Mouse (Mus musculus): ENCODE measurements around the gene Top3a. TPM values are rescaled to one million over a fixed set of nuclear protein-coding genes. Genes with fewer than 3 reads are reported as not detected.

Gene Top3a
- polyA plus RNA-seq, 1 experiment, result 20.4 TPM

DNA sequence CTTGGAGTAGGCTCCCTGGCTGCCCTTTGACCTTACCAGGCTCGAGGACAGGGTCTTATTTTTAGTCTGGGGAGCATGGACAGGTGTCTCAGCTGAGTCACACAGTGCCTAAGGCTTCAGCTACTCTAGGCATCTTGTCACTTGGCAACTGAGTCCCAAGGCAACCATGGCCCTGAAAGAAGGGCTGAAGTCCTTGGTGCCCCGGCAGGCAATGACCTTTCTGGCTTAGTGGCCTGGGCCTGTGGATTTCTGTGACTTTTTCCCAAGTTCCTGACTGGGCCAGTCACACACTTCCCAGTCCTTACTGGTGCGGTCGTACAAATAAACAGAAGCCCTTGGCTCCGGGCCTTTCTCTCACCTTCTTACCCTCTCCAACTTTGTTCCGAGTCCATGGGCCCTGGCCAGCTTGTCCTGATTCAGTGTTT, 47.9 kb downstream of the Top3a start:
- no peak overlapping the region for H3K4me3 ChIP-seq (ENCODE audit: low read depth, low read length)
- H3K27ac ChIP-seq (ENCODE audit: insufficient read depth, low read length), result no peak overlapping the region
- TF ChIP-seq POLR2A (IDR thresholded peaks at IDR 0.05; ENCODE audit: insufficient read depth, low read length) (no peak), CTCF (IDR thresholded peaks at IDR 0.05; ENCODE audit: low read depth, low read length) (no peak), EP300 (IDR thresholded peaks at IDR 0.05; ENCODE audit: insufficient read depth, low read depth, low read length) (no peak)
- no peak overlapping the region for H3K9ac ChIP-seq (ENCODE audit: low read depth, poor library complexity, severe bottlenecking)
- no peaks in the 10 kb centered on the region for H3K4me1 ChIP-seq (ENCODE audit: control insufficient read depth, insufficient read depth, low read length)
- no peaks in the 10 kb centered on the region for H3K9me3 ChIP-seq (replicated peaks; ENCODE audit: control insufficient read depth, insufficient read depth, low read length, poor library complexity, severe bottlenecking)
- no peaks in the 10 kb centered on the region for H3K36me3 ChIP-seq (ENCODE audit: control insufficient read depth, insufficient read depth, low read length, poor library complexity, severe bottlenecking)
- no peaks in the 10 kb centered on the region for H3K27me3 ChIP-seq (ENCODE audit: control insufficient read depth, insufficient read depth, low read length, poor library complexity, severe bottlenecking)

DNA sequence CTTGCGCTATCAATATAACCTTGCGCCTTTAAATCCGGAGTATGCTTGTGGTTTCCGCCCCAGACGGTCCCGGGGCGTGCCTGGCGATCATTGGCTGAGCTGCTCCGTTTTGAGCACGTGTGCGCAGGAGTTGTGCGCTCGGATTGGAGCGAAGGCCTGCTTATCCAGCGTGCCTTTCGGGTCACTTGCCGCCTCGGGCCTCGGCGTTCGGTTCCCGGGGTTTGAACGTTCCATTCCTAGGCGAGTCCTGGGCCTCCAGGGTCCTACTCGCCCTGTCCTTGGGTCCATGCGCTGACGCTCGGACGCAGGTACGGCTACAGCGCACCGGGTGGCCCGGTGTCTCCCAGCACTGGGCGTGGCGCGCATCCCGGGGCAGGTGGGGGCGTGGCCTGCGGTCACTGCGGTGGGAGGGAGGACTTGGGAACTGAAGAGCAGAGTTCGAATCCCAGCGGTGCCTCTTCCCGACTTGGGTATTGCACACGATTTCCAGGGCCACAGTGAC, 48.9 kb downstream of the Top3a start, which contains the start of gene Mief2:
Gene Mief2, plus strand, starts transcription at position 139 of the 502 bp plus-strand sequence.
- H3K9me3 ChIP-seq (replicated peaks; ENCODE audit: control insufficient read depth, insufficient read depth, low read length, poor library complexity, severe bottlenecking), result no peaks in the 10 kb centered on the region
- peak within 1 kb of the TSS; percentile 8; the same call in 1 of the 2 replicates for H3K27ac ChIP-seq (ENCODE audit: insufficient read depth, low read length)
- TF ChIP-seq POLR2A (IDR thresholded peaks at IDR 0.05; ENCODE audit: insufficient read depth, low read length) (no peak), EP300 (IDR thresholded peaks at IDR 0.05; ENCODE audit: insufficient read depth, low read depth, low read length) (no peak), CTCF (IDR thresholded peaks at IDR 0.05; ENCODE audit: low read depth, low read length) (no peak)
- H3K27me3 ChIP-seq (ENCODE audit: control insufficient read depth, insufficient read depth, low read length, poor library complexity, severe bottlenecking), result no peaks in the 10 kb centered on the region
- H3K36me3 ChIP-seq (ENCODE audit: control insufficient read depth, insufficient read depth, low read length, poor library complexity, severe bottlenecking), result no peaks in the 10 kb centered on the region
- H3K9ac ChIP-seq (ENCODE audit: low read depth, poor library complexity, severe bottlenecking), result peak within 1 kb of the TSS; percentile 82
- H3K4me1 ChIP-seq (ENCODE audit: control insufficient read depth, insufficient read depth, low read length), result no peaks in the 10 kb centered on the region
- peak within 1 kb of the TSS; percentile 64 for H3K4me3 ChIP-seq (ENCODE audit: low read depth, low read length)

DNA sequence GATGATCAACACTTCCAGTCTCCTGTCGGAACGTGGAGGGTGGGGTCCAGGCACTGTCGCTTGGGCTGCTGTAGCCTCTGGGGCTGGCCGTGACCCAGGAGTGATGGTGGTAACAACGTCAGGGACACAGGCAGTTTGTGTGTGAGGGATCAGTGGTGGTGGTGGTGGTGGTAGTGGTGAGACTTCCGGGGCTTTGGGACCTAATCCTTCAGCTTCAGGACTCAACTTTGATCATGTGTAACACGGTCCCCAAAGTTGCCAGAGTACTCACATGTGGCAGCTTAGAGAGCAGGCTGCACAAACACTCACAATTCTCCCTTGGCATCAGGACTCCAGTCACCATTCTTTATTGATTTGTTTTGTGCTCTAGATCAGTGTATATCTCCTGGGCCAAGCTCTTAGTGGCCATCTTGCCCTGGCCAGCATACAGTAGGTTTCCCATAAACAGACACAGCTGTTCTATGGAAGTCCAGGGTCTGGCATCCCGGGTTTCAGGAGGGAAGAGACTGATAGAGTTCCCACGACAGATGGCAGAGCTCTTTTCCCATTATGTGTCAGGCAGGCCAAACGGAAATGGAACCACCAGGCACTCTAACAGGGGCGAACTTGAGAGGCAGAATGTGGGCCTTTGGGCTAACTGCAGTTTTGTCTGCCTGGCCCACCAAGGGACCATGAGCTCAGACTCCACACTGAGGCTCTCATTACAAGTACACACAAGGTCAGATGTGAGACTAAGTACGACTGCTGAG, 49.6 kb downstream of the Top3a start:
- H3K27me3 ChIP-seq (ENCODE audit: control insufficient read depth, insufficient read depth, low read length, poor library complexity, severe bottlenecking), result no peaks in the 10 kb centered on the region
- no peaks in the 10 kb centered on the region for H3K4me1 ChIP-seq (ENCODE audit: control insufficient read depth, insufficient read depth, low read length)
- no peaks in the 10 kb centered on the region for H3K36me3 ChIP-seq (ENCODE audit: control insufficient read depth, insufficient read depth, low read length, poor library complexity, severe bottlenecking)
- peak overlapping the region; percentile 82 for H3K9ac ChIP-seq (ENCODE audit: low read depth, poor library complexity, severe bottlenecking)
- H3K9me3 ChIP-seq (replicated peaks; ENCODE audit: control insufficient read depth, insufficient read depth, low read length, poor library complexity, severe bottlenecking), result no peaks in the 10 kb centered on the region
- TF ChIP-seq EP300 (IDR thresholded peaks at IDR 0.05; ENCODE audit: insufficient read depth, low read depth, low read length), result no peak
- TF ChIP-seq CTCF (IDR thresholded peaks at IDR 0.05; ENCODE audit: low read depth, low read length), result no peak
- TF ChIP-seq POLR2A (IDR thresholded peaks at IDR 0.05; ENCODE audit: insufficient read depth, low read length), result no peak
- H3K4me3 ChIP-seq (ENCODE audit: low read depth, low read length), result peak overlapping the region; percentile 42
- H3K27ac ChIP-seq (ENCODE audit: insufficient read depth, low read length), result no peak overlapping the region

DNA sequence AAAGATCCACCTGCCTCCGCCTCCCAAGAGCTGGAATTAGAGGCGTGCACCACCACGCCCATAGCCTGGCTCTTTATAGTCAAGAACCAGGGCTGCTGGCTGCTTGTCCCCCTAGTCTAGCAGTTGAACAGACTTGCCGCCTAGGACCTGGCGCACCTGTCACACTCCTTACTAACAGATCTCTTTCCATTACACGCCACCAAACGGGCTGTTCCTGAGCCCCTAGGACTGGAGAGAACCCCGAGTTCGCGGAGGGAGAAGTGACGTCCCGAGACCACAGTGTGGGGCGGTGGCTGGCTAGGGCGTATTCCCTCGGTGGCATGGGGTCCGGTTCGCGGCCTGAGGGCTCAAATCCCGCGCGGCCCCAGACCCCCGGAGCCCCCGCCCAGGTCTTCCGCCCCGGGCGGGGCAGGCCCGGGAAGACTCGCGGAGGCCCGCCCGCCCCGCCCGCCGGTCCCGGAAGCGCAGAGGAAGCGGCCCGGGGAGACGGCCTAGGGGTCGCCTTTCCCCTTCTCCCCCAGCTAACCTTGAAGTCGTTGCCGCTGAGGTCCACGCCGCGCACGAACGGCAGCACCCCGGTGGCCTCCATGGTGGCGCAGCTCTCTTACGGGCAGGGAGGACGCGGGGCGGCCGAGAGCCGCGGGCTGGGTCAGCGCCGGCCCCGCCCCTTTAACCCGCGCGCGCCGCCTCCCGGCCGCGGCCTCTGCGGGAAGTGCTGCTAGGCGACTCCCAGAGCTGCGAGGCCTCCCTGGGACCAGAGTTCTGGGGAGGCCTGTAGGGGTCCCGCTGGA, 50.4 kb downstream of the Top3a start, which contains the start of gene Flii:
Gene Flii, minus strand, starts transcription at position 663 of the 791 bp plus-strand sequence.
- H3K9ac ChIP-seq (ENCODE audit: low read depth, poor library complexity, severe bottlenecking), result peak within 1 kb of the TSS; percentile 82
- peak within 1 kb of the TSS; percentile 82 for H3K4me3 ChIP-seq (ENCODE audit: low read depth, low read length)
- H3K36me3 ChIP-seq (ENCODE audit: control insufficient read depth, insufficient read depth, low read length, poor library complexity, severe bottlenecking), result no peaks in the 10 kb centered on the region
- no peak within 1 kb of the TSS for H3K27ac ChIP-seq (ENCODE audit: insufficient read depth, low read length)
- no peaks in the 10 kb centered on the region for H3K4me1 ChIP-seq (ENCODE audit: control insufficient read depth, insufficient read depth, low read length)
- no peaks in the 10 kb centered on the region for H3K9me3 ChIP-seq (replicated peaks; ENCODE audit: control insufficient read depth, insufficient read depth, low read length, poor library complexity, severe bottlenecking)
- no peaks in the 10 kb centered on the region for H3K27me3 ChIP-seq (ENCODE audit: control insufficient read depth, insufficient read depth, low read length, poor library complexity, severe bottlenecking)
- TF ChIP-seq CTCF (IDR thresholded peaks at IDR 0.05; ENCODE audit: low read depth, low read length) (no peak), POLR2A (IDR thresholded peaks at IDR 0.05; ENCODE audit: insufficient read depth, low read length) (no peak), EP300 (IDR thresholded peaks at IDR 0.05; ENCODE audit: insufficient read depth, low read depth, low read length) (no peak)

DNA sequence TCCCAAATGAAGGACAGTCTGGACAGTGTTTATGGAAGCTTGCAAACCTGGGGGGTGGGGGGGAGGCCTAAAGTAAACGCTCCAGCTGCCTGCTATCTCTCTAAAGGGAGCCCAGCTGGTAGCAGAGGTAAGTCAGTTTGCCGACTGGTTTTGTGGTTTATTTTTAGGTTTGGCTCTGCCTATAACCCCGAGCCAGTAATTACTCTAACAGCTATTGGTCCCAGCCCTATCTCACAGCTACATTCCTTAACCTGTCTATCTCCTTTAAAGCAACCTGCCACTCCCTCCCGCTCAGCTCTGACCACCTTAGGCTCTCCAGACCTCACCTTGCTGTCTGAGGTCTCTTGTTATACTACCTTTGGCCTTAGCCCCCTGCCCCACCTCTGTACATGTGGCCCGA, 57.9 kb downstream of the Top3a start:
- H3K27ac ChIP-seq (ENCODE audit: insufficient read depth, low read length), result no peak overlapping the region
- H3K36me3 ChIP-seq (ENCODE audit: control insufficient read depth, insufficient read depth, low read length, poor library complexity, severe bottlenecking), result no peaks in the 10 kb centered on the region; the same call in none of the 2 replicates
- no peaks in the 10 kb centered on the region for H3K27me3 ChIP-seq (ENCODE audit: control insufficient read depth, insufficient read depth, low read length, poor library complexity, severe bottlenecking)
- no peaks in the 10 kb centered on the region for H3K9me3 ChIP-seq (replicated peaks; ENCODE audit: control insufficient read depth, insufficient read depth, low read length, poor library complexity, severe bottlenecking)
- no peaks in the 10 kb centered on the region for H3K4me1 ChIP-seq (ENCODE audit: control insufficient read depth, insufficient read depth, low read length)
- no peak overlapping the region for H3K9ac ChIP-seq (ENCODE audit: low read depth, poor library complexity, severe bottlenecking)
- no peak for TF ChIP-seq CTCF (IDR thresholded peaks at IDR 0.05; ENCODE audit: low read depth, low read length)
- H3K4me3 ChIP-seq (ENCODE audit: low read depth, low read length), result no peak overlapping the region

Data from ES-Bruce4 (cell line).